Mouse (Mus musculus) brain, embryonic 14.5 days (tissue): ENCODE data around the gene Vps50. TPM values are rescaled to one million over a fixed set of nuclear protein-coding genes. Genes with fewer than 3 reads are reported as not detected.
A peak's percentile ranks its signal among the peaks of the same experiment; 100 is the strongest.
"Not testable (repeated sequence)": the region's sequence is repeated elsewhere in the genome, so short reads cannot be mapped to it uniquely, and the experiment has no call there.

Experiments used
- DNase-seq: peaks from one replicate; pipeline ENCODE4 v3.0.0-alpha.2; 2011; ENCODE audit warnings: low read depth
- CTCF ChIP-seq: fragments of 200-500 bp; IDR thresholded peaks from 2 replicates; pipeline ENCODE4 v1.5.1; 2012; ENCODE audit warnings: inconsistent platforms, mild to moderate bottlenecking, moderate library complexity, borderline replicate concordance; ENCODE audit not compliant: insufficient read depth, insufficient read length; ENCODE audit errors: extremely low read depth
- POLR2A ChIP-seq: fragments of 200-500 bp; IDR thresholded peaks from 2 replicates; pipeline ENCODE4 v1.6.1; 2012; ENCODE audit warnings: mild to moderate bottlenecking, inconsistent platforms, borderline replicate concordance; ENCODE audit not compliant: poor library complexity, insufficient read depth, insufficient read length, severe bottlenecking; ENCODE audit errors: extremely low read depth
- polyA plus RNA-seq: library from polyadenylated mRNA; depleted of rRNA; stranded (reverse); fragments of >200 nt; gene quantifications from 2 replicates; pipeline ENCODE4 v1.2.3, GENCODE M21; 2012

Vps50 gene
- polyA plus RNA-seq, 1 experiment = 24.7 TPM

- DNase-seq = no peak
- TF ChIP-seq POLR2A = no peak
- TF ChIP-seq CTCF = no peak
Measured at GRCm38 (mm10) chr6:3494285-3494684, 3.9 kb upstream of the Vps50 start.

- TF ChIP-seq POLR2A (no peak), CTCF (peak; percentile 21; the same call in 1 of the 2 replicates)
- peak; percentile 80 for DNase-seq
Measured at GRCm38 (mm10) chr6:3496210-3496609, 2.0 kb upstream of the Vps50 start.

- TF ChIP-seq CTCF (no peak), POLR2A (no peak)
- DNase-seq = no peak
Measured at GRCm38 (mm10) chr6:3500286-3500685, 2.1 kb downstream of the Vps50 start.

- TF ChIP-seq CTCF = no peak
- TF ChIP-seq POLR2A = no peak
- DNase-seq = no peak
Measured at GRCm38 (mm10) chr6:3505289-3505688, 7.1 kb downstream of the Vps50 start.

- no peak for TF ChIP-seq POLR2A
- no peak for TF ChIP-seq CTCF
- DNase-seq = no peak
Measured at GRCm38 (mm10) chr6:3507078-3507477, 8.9 kb downstream of the Vps50 start.

GRCm38 (mm10) chr6:3508151-3508550 is 10.0 kb downstream of the Vps50 start:
- DNase-seq = not testable (repeated sequence)

- TF ChIP-seq POLR2A (no peak), CTCF (no peak)
- DNase-seq = peak; percentile 90
Measured at GRCm38 (mm10) chr6:3509782-3510181, 11.6 kb downstream of the Vps50 start.

- peak; percentile 69 for DNase-seq
- TF ChIP-seq POLR2A (no peak), CTCF (no peak)
Measured at GRCm38 (mm10) chr6:3511116-3511515, 12.9 kb downstream of the Vps50 start.

- peak; percentile 82 for DNase-seq
- no peak for TF ChIP-seq CTCF
- no peak for TF ChIP-seq POLR2A
Measured at GRCm38 (mm10) chr6:3511612-3512011, 13.4 kb downstream of the Vps50 start.

- TF ChIP-seq POLR2A (no peak), CTCF (no peak)
- DNase-seq = peak; percentile 86
Measured at GRCm38 (mm10) chr6:3512611-3513010, 14.4 kb downstream of the Vps50 start.

- no peak for TF ChIP-seq POLR2A
- no peak for TF ChIP-seq CTCF
Measured at GRCm38 (mm10) chr6:3528198-3528597, 30.0 kb downstream of the Vps50 start.

GRCm38 (mm10) chr6:3531445-3531844 is 33.3 kb downstream of the Vps50 start:
- no peak for TF ChIP-seq POLR2A
- no peak for TF ChIP-seq CTCF
- peak; percentile 66 for DNase-seq

More at GRCm38 (mm10) chr6:3528198-3528597, 30.0 kb downstream of the Vps50 start:
- no peak for DNase-seq

GRCm38 (mm10) chr6:3536048-3536447 is 37.9 kb downstream of the Vps50 start:
- DNase-seq = no peak
- TF ChIP-seq CTCF (no peak), POLR2A (no peak)

GRCm38 (mm10) chr6:3539470-3539869 is 41.3 kb downstream of the Vps50 start:
- TF ChIP-seq POLR2A (no peak), CTCF (no peak)
- DNase-seq = no peak

GRCm38 (mm10) chr6:3543862-3544261 is 45.7 kb downstream of the Vps50 start:
- no peak for DNase-seq
- TF ChIP-seq CTCF (no peak), POLR2A (no peak)
